ENCODE assay signal across 15 mouse cellular contexts in genomic region chr7:25130565-25130964, GRCm38 (mm10).
"Had no signal": no experiment of that assay in that cellular context is flagged by ENCODE, and none has a peak within 500 bp of the region (broad histone marks: within the 10 kb centered on the region; RNA-seq: fewer than 3 reads in every experiment).

No protein-coding gene starts in this region.

- H3K9me3 ChIP-seq: kidney, embryonic 15.5 days had no signal

- H3K27ac ChIP-seq: kidney, embryonic 15.5 days; limb, embryonic 13.5 days; midbrain, embryonic 12.5 days; stomach, postnatal 0 days had no signal

- H3K36me3 ChIP-seq: kidney, embryonic 15.5 days; limb, embryonic 13.5 days had no signal

- H3K4me3 ChIP-seq: kidney, embryonic 15.5 days; limb, embryonic 13.5 days; midbrain, embryonic 12.5 days had no signal

- H3K9ac ChIP-seq: kidney, embryonic 15.5 days; limb, embryonic 13.5 days; midbrain, embryonic 12.5 days had no signal

- H3K4me2 ChIP-seq: kidney, embryonic 15.5 days; limb, embryonic 13.5 days; midbrain, embryonic 12.5 days had no signal

- DNase-seq: kidney, adult 2 months; kidney, postnatal 14 days; layer of hippocampus, adult 9-11 months; layer of hippocampus, postnatal 36 days; left cerebral cortex, postnatal 4 days; lung, adult 18-20 months; right cerebral cortex, postnatal 14 days; thymus, adult 2 months; thymus, postnatal 25 days had no signal

- ATAC-seq: intestine, embryonic 16.5 days; midbrain, embryonic 16.5 days had no signal
